Mouse (Mus musculus) midbrain, embryonic 13.5 days (tissue): ENCODE measurements around the gene Kcnab1. TPM values are rescaled to one million over a fixed set of nuclear protein-coding genes. Genes with fewer than 3 reads are reported as not detected.
A peak's percentile ranks its signal among the peaks of the same experiment; 100 is the strongest.

Experiments used
- ATAC-seq: fragments of 200-750 bp; cut with Nextera tagmentation; 2 replicates; pipeline ENCODE4 v1.8.0; 2017; ENCODE audit warnings: mild to moderate bottlenecking, moderate TSS enrichment, moderate library complexity
- H3K27ac ChIP-seq: fragments of 300-500 bp; sonication (generic); 2 replicates; pipeline ENCODE4 v1.5.1; 2015; ENCODE audit warnings: inconsistent platforms, mild to moderate bottlenecking, moderate library complexity
- H3K27me3 ChIP-seq: fragments of 300-500 bp; sonication (generic); 2 replicates; pipeline ENCODE4 v1.6.1; 2015; ENCODE audit warnings: mild to moderate bottlenecking, inconsistent platforms
- H3K36me3 ChIP-seq: fragments of 300-500 bp; sonication (generic); 2 replicates; pipeline ENCODE4 v1.6.1; 2015; ENCODE audit warnings: mild to moderate bottlenecking, inconsistent platforms
- H3K4me1 ChIP-seq: fragments of 300-500 bp; sonication (generic); replicated peaks from 2 replicates; pipeline ENCODE4 v1.6.1; 2015; ENCODE audit warnings: inconsistent platforms
- H3K4me2 ChIP-seq: fragments of 300-500 bp; sonication (generic); replicated peaks from 2 replicates; pipeline ENCODE4 v1.6.1; 2015; ENCODE audit warnings: moderate library complexity, mild to moderate bottlenecking, inconsistent platforms
- H3K4me3 ChIP-seq: fragments of 300-500 bp; sonication (generic); replicated peaks from 2 replicates; pipeline ENCODE4 v1.5.1; 2015; ENCODE audit warnings: mild to moderate bottlenecking, inconsistent platforms
- H3K9ac ChIP-seq: fragments of 300-500 bp; sonication (generic); replicated peaks from 2 replicates; pipeline ENCODE4 v1.6.1; 2015; ENCODE audit warnings: mild to moderate bottlenecking, inconsistent platforms
- H3K9me3 ChIP-seq: fragments of 300-500 bp; sonication (generic); 2 replicates; pipeline ENCODE4 v1.6.1; 2016; ENCODE audit warnings: mild to moderate bottlenecking, inconsistent platforms
- whole genome bisulfite sequencing: fragments of 180-500 bp; shearing (Covaris S2); methylation state at CpG from one replicate; pipeline ENCODE4 v1.1.7; 2015; 5-methylcytosine and 5-hydroxymethylcytosine counted together
- polyA plus RNA-seq: library from polyadenylated mRNA; unstranded; fragments of >200 nt; fragmentation: Nextera tagmentation; extraction: Ambion mirVana; gene quantifications from 2 replicates; pipeline ENCODE4 v1.2.1, GENCODE M21; 2015

Gene Kcnab1
- polyA plus RNA-seq, 1 experiment from 2014 or later: 5.5 TPM

GRCm38 (mm10) chr3:65277777-65278176, 168.6 kb downstream of the Kcnab1 start:
- WGBS: 92% methylated on average over 10 of the region's 10 CpGs

GRCm38 (mm10) chr3:65283366-65283765, 174.2 kb downstream of the Kcnab1 start:
- Histone ChIP-seq H3K9ac (no peak overlapping the region), H3K4me3 (no peak overlapping the region), H3K27ac (no peak overlapping the region), H3K27me3 (no peaks in the 10 kb centered on the region), H3K4me1 (no peaks in the 10 kb centered on the region), H3K36me3 (no peaks in the 10 kb centered on the region), H3K4me2 (no peak overlapping the region), H3K9me3 (peaks cover 4% of the 10 kb centered on the region; the same call in 1 of the 2 replicates)
- ATAC-seq: no peak
- 95% methylated on average over 2 of the region's 2 CpGs for WGBS

More at GRCm38 (mm10) chr3:65277777-65278176, 168.6 kb downstream of the Kcnab1 start:
- Histone ChIP-seq H3K4me2 (no peak overlapping the region), H3K27me3 (no peaks in the 10 kb centered on the region), H3K4me1 (no peaks in the 10 kb centered on the region), H3K9me3 (no peaks in the 10 kb centered on the region), H3K27ac (no peak overlapping the region), H3K36me3 (no peaks in the 10 kb centered on the region), H3K9ac (no peak overlapping the region), H3K4me3 (no peak overlapping the region)
- ATAC-seq: no peak

- no peaks in the 10 kb centered on the region for H3K27me3 ChIP-seq
- H3K36me3 ChIP-seq: no peaks in the 10 kb centered on the region
- no peak for ATAC-seq
- no peak overlapping the region for H3K9ac ChIP-seq
- H3K4me2 ChIP-seq: no peak overlapping the region
- H3K4me1 ChIP-seq: no peaks in the 10 kb centered on the region
- peaks cover 4% of the 10 kb centered on the region; the same call in 1 of the 2 replicates for H3K9me3 ChIP-seq
- H3K27ac ChIP-seq: no peak overlapping the region
- H3K4me3 ChIP-seq: no peak overlapping the region
- WGBS: 87% methylated on average over 2 of the region's 2 CpGs
Measured at GRCm38 (mm10) chr3:65288994-65289393, 179.8 kb downstream of the Kcnab1 start.

GRCm38 (mm10) chr3:65296996-65297395, 187.8 kb downstream of the Kcnab1 start:
- no peak for ATAC-seq
- Histone ChIP-seq H3K27me3 (no peaks in the 10 kb centered on the region), H3K9me3 (no peaks in the 10 kb centered on the region), H3K4me3 (no peak overlapping the region), H3K4me1 (0 out of 2 replicates have a peak, but pooled peaks cover 3% of the 10 kb centered on the region), H3K9ac (no peak overlapping the region), H3K4me2 (no peak overlapping the region), H3K36me3 (no peaks in the 10 kb centered on the region), H3K27ac (no peak overlapping the region)
- 26% methylated on average over 4 of the region's 4 CpGs for WGBS

- H3K4me3 ChIP-seq: no peak overlapping the region
- H3K9ac ChIP-seq: no peak overlapping the region
- H3K36me3 ChIP-seq: no peaks in the 10 kb centered on the region
- H3K4me2 ChIP-seq: no peak overlapping the region
- no peaks in the 10 kb centered on the region for H3K9me3 ChIP-seq
- ATAC-seq: no peak
- 84% methylated on average over 4 of the region's 4 CpGs for WGBS
- H3K4me1 ChIP-seq: peaks cover 8% of the 10 kb centered on the region
- no peak overlapping the region for H3K27ac ChIP-seq
- no peaks in the 10 kb centered on the region for H3K27me3 ChIP-seq
Measured at GRCm38 (mm10) chr3:65299205-65299604, 190.0 kb downstream of the Kcnab1 start.

- no peak for ATAC-seq
- Histone ChIP-seq H3K27me3 (no peaks in the 10 kb centered on the region), H3K4me2 (no peak overlapping the region), H3K27ac (no peak overlapping the region), H3K4me1 (peaks cover 8% of the 10 kb centered on the region), H3K36me3 (no peaks in the 10 kb centered on the region), H3K9me3 (no peaks in the 10 kb centered on the region), H3K9ac (no peak overlapping the region), H3K4me3 (no peak overlapping the region)
- WGBS: 66% methylated on average over 3 of the region's 3 CpGs
Measured at GRCm38 (mm10) chr3:65301531-65301930, 192.3 kb downstream of the Kcnab1 start.

GRCm38 (mm10) chr3:65302559-65302958, 193.4 kb downstream of the Kcnab1 start:
- Histone ChIP-seq H3K36me3 (no peaks in the 10 kb centered on the region), H3K9me3 (no peaks in the 10 kb centered on the region), H3K4me1 (peaks cover 5% of the 10 kb centered on the region), H3K4me2 (no peak overlapping the region), H3K27me3 (no peaks in the 10 kb centered on the region), H3K4me3 (no peak overlapping the region), H3K27ac (no peak overlapping the region), H3K9ac (no peak overlapping the region)
- peak; percentile 93 for ATAC-seq
- WGBS: 6% methylated on average over 5 of the region's 5 CpGs

GRCm38 (mm10) chr3:65315837-65316236, 206.7 kb downstream of the Kcnab1 start:
- H3K4me2 ChIP-seq: no peak overlapping the region
- H3K4me1 ChIP-seq: no peaks in the 10 kb centered on the region
- no peak overlapping the region for H3K27ac ChIP-seq
- WGBS: 68% methylated on average over 6 of the region's 6 CpGs
- no peaks in the 10 kb centered on the region for H3K9me3 ChIP-seq
- H3K27me3 ChIP-seq: no peaks in the 10 kb centered on the region
- H3K4me3 ChIP-seq: no peak overlapping the region
- ATAC-seq: no peak
- no peaks in the 10 kb centered on the region for H3K36me3 ChIP-seq
- H3K9ac ChIP-seq: no peak overlapping the region

- Histone ChIP-seq H3K4me2 (no peak overlapping the region), H3K4me1 (no peaks in the 10 kb centered on the region), H3K36me3 (no peaks in the 10 kb centered on the region), H3K9ac (no peak overlapping the region), H3K4me3 (no peak overlapping the region), H3K27me3 (no peaks in the 10 kb centered on the region), H3K9me3 (no peaks in the 10 kb centered on the region), H3K27ac (no peak overlapping the region)
- no peak for ATAC-seq
Measured at GRCm38 (mm10) chr3:65316738-65317137, 207.6 kb downstream of the Kcnab1 start.

GRCm38 (mm10) chr3:65317876-65318537, 208.8 kb downstream of the Kcnab1 start:
- no peak for ATAC-seq
- H3K9ac ChIP-seq: no peak overlapping the region

GRCm38 (mm10) chr3:65319248-65320008, 210.2 kb downstream of the Kcnab1 start:
- Histone ChIP-seq H3K27ac (no peak overlapping the region), H3K36me3 (no peaks in the 10 kb centered on the region), H3K27me3 (no peaks in the 10 kb centered on the region), H3K9ac (no peak overlapping the region), H3K4me2 (no peak overlapping the region), H3K4me1 (no peaks in the 10 kb centered on the region), H3K4me3 (no peak overlapping the region), H3K9me3 (no peaks in the 10 kb centered on the region)
- WGBS: 69% methylated on average over 7 of the region's 7 CpGs
- ATAC-seq: no peak

More at GRCm38 (mm10) chr3:65317876-65318537, 208.8 kb downstream of the Kcnab1 start:
- no peaks in the 10 kb centered on the region for H3K36me3 ChIP-seq
- no peak overlapping the region for H3K27ac ChIP-seq
- H3K4me3 ChIP-seq: no peak overlapping the region
- H3K4me2 ChIP-seq: no peak overlapping the region
- no peaks in the 10 kb centered on the region for H3K9me3 ChIP-seq
- WGBS: 42% methylated on average over 10 of the region's 10 CpGs
- H3K4me1 ChIP-seq: no peaks in the 10 kb centered on the region
- H3K27me3 ChIP-seq: no peaks in the 10 kb centered on the region

- no peaks in the 10 kb centered on the region for H3K9me3 ChIP-seq
- no peaks in the 10 kb centered on the region for H3K36me3 ChIP-seq
- H3K27me3 ChIP-seq: no peaks in the 10 kb centered on the region
- H3K9ac ChIP-seq: no peak overlapping the region
- no peak for ATAC-seq
- H3K27ac ChIP-seq: no peak overlapping the region
- 85% methylated on average over 4 of the region's 4 CpGs for WGBS
- no peak overlapping the region for H3K4me3 ChIP-seq
- no peak overlapping the region for H3K4me2 ChIP-seq
- no peaks in the 10 kb centered on the region for H3K4me1 ChIP-seq
Measured at GRCm38 (mm10) chr3:65320990-65321389, 211.8 kb downstream of the Kcnab1 start.
